Mouse (Mus musculus) heart, embryonic 16.5 days (tissue): ENCODE measurements around the gene Nrip3. TPM values are rescaled to one million over a fixed set of nuclear protein-coding genes. Genes with fewer than 3 reads are reported as not detected.

Experiments used
- ATAC-seq: fragments of 200-750 bp; cut with Nextera tagmentation; replicated peaks from 2 replicates; pipeline ENCODE4 v1.8.0; 2017; ENCODE audit warnings: moderate number of reproducible peaks; ENCODE audit not compliant: insufficient read depth, low FRiP score; ENCODE audit errors: extremely low read depth
- H3K27ac ChIP-seq: fragments of 300-500 bp; sonication (generic); 2 replicates; pipeline ENCODE4 v1.5.1; 2014; ENCODE audit warnings: mild to moderate bottlenecking, low read length, control low read depth, moderate library complexity
- H3K27me3 ChIP-seq: fragments of 300-500 bp; sonication (generic); 2 replicates; pipeline ENCODE4 v1.6.1; 2014; ENCODE audit warnings: low read length, mixed read lengths; ENCODE audit not compliant: control insufficient read depth, insufficient read depth
- H3K36me3 ChIP-seq: fragments of 300-500 bp; sonication (generic); 2 replicates; pipeline ENCODE4 v1.6.1; 2014; ENCODE audit not compliant: control insufficient read depth, insufficient read depth
- H3K4me1 ChIP-seq: fragments of 300-500 bp; sonication (generic); 2 replicates; pipeline ENCODE4 v1.6.1; 2014; ENCODE audit warnings: low read length, mixed read lengths; ENCODE audit not compliant: control insufficient read depth, insufficient read depth
- H3K4me2 ChIP-seq: fragments of 300-500 bp; sonication (generic); 2 replicates; pipeline ENCODE4 v1.6.1; 2014; ENCODE audit warnings: low read depth, mild to moderate bottlenecking, control low read depth, low read length
- H3K4me3 ChIP-seq: fragments of 300-500 bp; sonication (generic); 2 replicates; pipeline ENCODE4 v1.5.1; 2014; ENCODE audit warnings: mild to moderate bottlenecking, control low read depth, low read length
- H3K9ac ChIP-seq: fragments of 300-500 bp; sonication (generic); 2 replicates; pipeline ENCODE4 v1.6.1; 2014; ENCODE audit warnings: low read length, control low read depth
- H3K9me3 ChIP-seq: fragments of 300-500 bp; sonication (generic); replicated peaks from 2 replicates; pipeline ENCODE4 v1.6.1; 2016; ENCODE audit warnings: low read length; ENCODE audit not compliant: control insufficient read depth
- WGBS: fragments of 180-500 bp; shearing (Covaris S2); extraction: QIAGEN DNeasy Blood & Tissue Kit; methylation state at CpG from one replicate; pipeline ENCODE4 v1.1.7; 2014; 5-methylcytosine and 5-hydroxymethylcytosine counted together
- polyA plus RNA-seq: library from polyadenylated mRNA; unstranded; fragments of >200 nt; fragmentation: Nextera tagmentation; extraction: Ambion mirVana; gene quantifications from 2 replicates; pipeline ENCODE4 v1.2.1, GENCODE M21; 2015

Nrip3 gene
- polyA plus RNA-seq, 1 experiment from 2014 or later: 0.53 TPM

DNA sequence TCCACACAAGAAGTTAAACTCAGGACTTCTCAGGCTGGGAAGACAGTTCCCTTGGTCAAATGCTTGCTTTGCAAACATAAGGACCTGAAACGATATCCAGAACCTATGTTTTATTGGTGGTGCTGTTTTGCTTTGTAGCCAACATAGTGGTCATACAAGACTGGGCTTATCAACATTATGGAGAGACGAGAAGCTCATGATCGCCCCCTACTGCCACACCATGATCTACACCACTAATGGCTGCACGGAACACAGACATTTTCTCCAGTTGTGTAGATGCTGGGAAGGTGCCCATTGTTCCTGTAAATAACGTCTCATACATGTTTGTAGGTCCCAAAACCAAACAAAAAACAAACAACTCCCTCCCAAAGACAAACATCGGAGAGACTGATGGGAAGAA lies 23.0 kb upstream of the Nrip3 start:
- ATAC-seq: no peak
- Histone ChIP-seq H3K9me3 (no peaks in the 10 kb centered on the region), H3K4me1 (peaks cover 31% of the 10 kb centered on the region), H3K9ac (no peak overlapping the region), H3K27ac (no peak overlapping the region), H3K36me3 (no peaks in the 10 kb centered on the region), H3K4me2 (no peak overlapping the region), H3K27me3 (no peaks in the 10 kb centered on the region), H3K4me3 (no peak overlapping the region)
- 62% methylated on average over 6 of the region's 6 CpGs for WGBS

DNA sequence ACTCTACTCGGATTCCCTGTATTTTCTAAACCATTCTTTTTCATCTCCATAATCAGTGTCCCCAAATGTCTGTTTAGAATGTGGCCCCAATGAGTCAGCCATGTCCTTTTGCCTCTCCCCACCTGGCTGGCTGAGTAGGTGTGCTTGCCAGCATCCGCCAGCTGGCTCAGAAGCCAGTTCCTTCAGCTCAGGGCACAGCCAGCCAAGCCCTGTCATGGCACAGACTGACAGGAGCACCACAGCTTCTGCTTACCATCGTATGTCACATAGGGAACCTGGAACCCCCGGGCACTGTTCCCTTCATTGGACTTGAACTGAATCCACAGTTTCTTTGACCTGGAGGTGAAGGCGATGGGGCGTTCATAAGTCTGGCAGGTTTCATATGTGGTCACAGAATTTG lies 22.5 kb upstream of the Nrip3 start:
- Histone ChIP-seq H3K4me2 (no peak overlapping the region), H3K4me1 (peaks cover 31% of the 10 kb centered on the region), H3K27me3 (no peaks in the 10 kb centered on the region), H3K27ac (peak overlapping the region; percentile 65; the same call in 1 of the 2 replicates), H3K9ac (no peak overlapping the region), H3K36me3 (no peaks in the 10 kb centered on the region), H3K4me3 (no peak overlapping the region), H3K9me3 (no peaks in the 10 kb centered on the region)
- ATAC-seq: no peak
- WGBS: 84% methylated on average over 6 of the region's 6 CpGs

DNA sequence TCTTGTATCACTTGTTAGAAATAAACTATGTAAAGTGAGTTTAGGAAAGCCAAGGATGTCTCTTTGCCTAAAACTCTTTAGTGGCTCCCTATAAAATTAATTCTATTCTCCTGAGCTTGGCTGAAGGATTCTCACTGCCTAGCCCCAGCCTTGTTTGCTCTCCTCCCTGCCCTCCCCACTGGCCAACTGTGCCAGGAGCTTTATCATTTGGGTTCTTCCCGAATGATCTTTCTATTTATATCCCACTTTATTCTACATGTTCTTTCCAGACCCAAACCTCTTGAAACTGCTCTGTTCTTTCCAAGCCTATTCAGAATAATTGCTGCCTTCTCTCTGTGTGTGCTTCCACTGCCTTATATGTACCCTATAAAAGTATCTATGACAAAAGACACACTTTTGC lies 21.7 kb upstream of the Nrip3 start:
- H3K4me1 ChIP-seq: peaks cover 39% of the 10 kb centered on the region
- H3K9me3 ChIP-seq: no peaks in the 10 kb centered on the region
- no peak overlapping the region for H3K4me3 ChIP-seq
- no peaks in the 10 kb centered on the region for H3K36me3 ChIP-seq
- no peaks in the 10 kb centered on the region for H3K27me3 ChIP-seq
- no peak overlapping the region for H3K4me2 ChIP-seq
- peak overlapping the region; percentile 65 for H3K27ac ChIP-seq
- WGBS: 19% methylated on average over 1 of the region's 1 CpGs
- ATAC-seq: no peak
- H3K9ac ChIP-seq: no peak overlapping the region

DNA sequence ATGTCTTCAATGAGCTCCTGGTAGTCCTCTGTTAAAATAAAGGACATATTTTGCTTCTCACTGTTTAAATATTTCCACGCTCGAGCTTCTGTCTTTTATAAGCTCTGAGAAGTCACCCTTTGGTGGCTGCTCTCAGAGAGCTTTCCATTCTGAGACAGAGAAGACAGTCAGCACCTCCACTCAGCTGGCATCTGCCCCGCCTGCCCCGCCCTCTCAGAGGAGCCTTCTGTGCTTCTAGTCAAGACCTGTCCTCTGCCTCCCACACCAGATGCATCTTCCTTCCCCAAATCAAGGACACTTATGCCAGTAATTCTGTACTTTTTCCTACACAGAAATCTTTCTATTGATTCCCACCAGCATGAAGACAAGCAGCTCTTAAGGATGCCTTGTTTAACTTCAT lies 18.8 kb upstream of the Nrip3 start:
- Histone ChIP-seq H3K27ac (no peak overlapping the region), H3K9ac (no peak overlapping the region), H3K36me3 (no peaks in the 10 kb centered on the region), H3K4me3 (no peak overlapping the region), H3K4me2 (no peak overlapping the region), H3K27me3 (no peaks in the 10 kb centered on the region), H3K4me1 (peaks cover 38% of the 10 kb centered on the region), H3K9me3 (no peaks in the 10 kb centered on the region)
- ATAC-seq: no peak
- WGBS: 82% methylated on average over 4 of the region's 4 CpGs

- WGBS: 49% methylated on average over 11 of the region's 11 CpGs
Measured at GRCm38 (mm10) chr7:109799168-109799567, 17.3 kb upstream of the Nrip3 start.

DNA sequence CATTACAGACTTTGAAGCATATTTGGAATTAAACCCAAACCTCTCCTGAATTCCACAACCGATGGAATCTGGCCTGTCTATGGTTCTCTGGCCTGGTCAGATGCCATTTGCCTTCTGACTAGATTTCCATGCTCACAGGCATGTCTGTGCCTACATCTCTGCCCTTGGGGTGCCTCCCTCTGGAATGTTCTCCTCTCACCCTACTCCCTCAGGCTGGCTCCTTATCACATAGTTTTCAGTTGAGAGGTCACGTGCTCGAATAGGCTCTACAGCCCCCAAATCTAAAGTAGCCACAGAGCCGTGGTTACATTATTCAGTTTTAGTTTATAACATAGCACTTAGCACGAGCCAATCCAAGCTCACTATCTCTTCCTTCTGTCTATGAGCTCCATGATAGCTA lies 13.7 kb upstream of the Nrip3 start:
- peaks cover 26% of the 10 kb centered on the region for H3K4me1 ChIP-seq
- H3K9ac ChIP-seq: peak overlapping the region; percentile 21; the same call in 1 of the 2 replicates
- 25% methylated on average over 5 of the region's 5 CpGs for WGBS
- ATAC-seq: peak; percentile 79
- H3K4me2 ChIP-seq: peak overlapping the region; percentile 16; the same call in 1 of the 2 replicates
- H3K4me3 ChIP-seq: no peak overlapping the region
- H3K27me3 ChIP-seq: no peaks in the 10 kb centered on the region
- H3K36me3 ChIP-seq: no peaks in the 10 kb centered on the region
- no peaks in the 10 kb centered on the region for H3K9me3 ChIP-seq
- H3K27ac ChIP-seq: peak overlapping the region; percentile 79

More at GRCm38 (mm10) chr7:109799168-109799567, 17.3 kb upstream of the Nrip3 start:
- Histone ChIP-seq H3K9ac (no peak overlapping the region), H3K4me2 (no peak overlapping the region), H3K27ac (no peak overlapping the region), H3K4me3 (no peak overlapping the region), H3K27me3 (no peaks in the 10 kb centered on the region), H3K4me1 (peaks cover 45% of the 10 kb centered on the region), H3K9me3 (no peaks in the 10 kb centered on the region), H3K36me3 (no peaks in the 10 kb centered on the region)
- no peak for ATAC-seq

GRCm38 (mm10) chr7:109794556-109794955 lies 12.7 kb upstream of the Nrip3 start:
- WGBS: 77% methylated on average over 2 of the region's 2 CpGs
- Histone ChIP-seq H3K27ac (no peak overlapping the region), H3K9me3 (no peaks in the 10 kb centered on the region)

DNA sequence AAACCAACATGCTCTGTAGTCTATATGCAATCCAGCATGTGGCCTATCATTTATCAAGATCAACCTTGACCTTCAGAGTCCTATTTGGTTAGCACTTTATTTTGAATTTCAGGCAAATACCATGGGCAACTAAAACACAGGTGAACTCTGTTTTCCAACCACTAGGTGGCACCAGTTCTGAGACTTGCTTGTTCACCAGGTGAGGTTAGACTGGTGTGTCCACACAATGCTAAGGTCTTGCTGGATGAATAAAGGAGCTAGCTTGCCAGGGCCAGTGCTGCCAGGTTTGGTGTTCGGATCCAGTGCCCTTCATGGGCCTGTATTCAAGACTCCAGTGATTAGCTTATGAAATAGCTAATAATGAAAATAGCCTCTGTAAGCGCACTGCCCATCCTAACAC lies 10.9 kb upstream of the Nrip3 start:
- Histone ChIP-seq H3K9me3 (no peaks in the 10 kb centered on the region), H3K36me3 (no peaks in the 10 kb centered on the region), H3K27ac (no peak overlapping the region), H3K27me3 (no peaks in the 10 kb centered on the region), H3K4me1 (peaks cover 18% of the 10 kb centered on the region), H3K9ac (no peak overlapping the region), H3K4me2 (no peak overlapping the region), H3K4me3 (no peak overlapping the region)
- ATAC-seq: no peak
- WGBS: 68% methylated on average over 2 of the region's 2 CpGs

More at GRCm38 (mm10) chr7:109794556-109794955, 12.7 kb upstream of the Nrip3 start:
- Histone ChIP-seq H3K4me1 (peaks cover 26% of the 10 kb centered on the region), H3K9ac (no peak overlapping the region), H3K27me3 (no peaks in the 10 kb centered on the region), H3K4me2 (no peak overlapping the region), H3K4me3 (no peak overlapping the region), H3K36me3 (no peaks in the 10 kb centered on the region)
- ATAC-seq: no peak

DNA sequence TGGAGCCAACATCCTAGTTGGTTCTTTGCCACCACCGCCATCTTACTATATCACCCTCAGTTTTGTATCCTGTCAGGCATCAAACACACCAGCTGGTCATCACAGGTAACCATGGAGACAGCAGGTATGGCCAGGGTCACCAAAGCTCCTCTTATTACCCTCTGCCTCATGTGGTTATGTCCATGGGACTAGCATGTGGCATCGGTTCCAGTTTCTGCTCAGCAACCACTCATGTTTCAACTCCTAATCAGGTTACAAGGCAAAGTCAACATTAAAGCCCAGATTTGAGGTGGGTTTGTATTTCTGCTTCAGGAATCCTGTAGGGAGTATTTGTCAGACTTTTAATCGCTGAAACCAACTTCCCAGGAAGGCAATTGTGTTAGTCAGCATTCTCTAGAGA lies 9.0 kb upstream of the Nrip3 start:
- H3K27ac ChIP-seq: no peak overlapping the region
- H3K4me2 ChIP-seq: no peak overlapping the region
- H3K27me3 ChIP-seq: no peaks in the 10 kb centered on the region
- no peak overlapping the region for H3K9ac ChIP-seq
- no peak overlapping the region for H3K4me3 ChIP-seq
- H3K4me1 ChIP-seq: peaks cover 13% of the 10 kb centered on the region
- no peaks in the 10 kb centered on the region for H3K36me3 ChIP-seq
- H3K9me3 ChIP-seq: no peaks in the 10 kb centered on the region
- WGBS: 75% methylated on average over 3 of the region's 3 CpGs
- no peak for ATAC-seq
